Mouse (Mus musculus) liver, embryonic 14.5 days (tissue): Measurements from ENCODE around the gene Dnajc1.

ENCODE experiments used
- CTCF ChIP-seq: IDR thresholded peaks from 2 replicates; pipeline ENCODE4 v1.5.1; 2016; ENCODE audit warnings: antibody characterized with exemption, low read depth, control low read depth
- EP300 ChIP-seq: IDR thresholded peaks from 2 replicates; pipeline ENCODE4 v1.6.1; 2016; ENCODE audit warnings: antibody characterized with exemption, low read depth

DNA sequence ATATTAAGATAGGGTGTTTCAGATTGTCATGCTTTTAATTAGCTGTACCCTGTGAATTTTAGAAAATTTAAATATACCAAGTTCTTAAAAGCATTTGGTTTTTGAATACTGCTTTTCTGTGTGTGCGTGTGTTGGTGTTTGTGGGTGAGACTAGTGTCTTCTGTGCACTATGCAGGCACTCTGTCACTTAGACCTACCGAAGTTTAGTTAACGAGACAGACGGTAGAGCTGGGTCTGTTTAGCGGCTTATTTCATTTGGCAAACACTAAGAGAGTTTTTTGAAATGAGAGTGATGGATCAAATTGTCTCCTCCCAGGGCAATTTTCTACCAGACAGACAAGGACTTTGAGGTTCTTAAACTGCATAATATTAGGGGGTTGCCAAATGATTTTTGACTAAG lies 231.6 kb downstream of the Dnajc1 start:
- no peak for TF ChIP-seq CTCF
- TF ChIP-seq EP300, result no peak
